Mouse (Mus musculus) stomach, embryonic 16.5 days (tissue): ENCODE measurements at regions not wholly inside any gene's neighbourhood (a gene's known extent, or its start where the extent isn't known, plus 50 kb on each side); places are given as distances from the start of the nearest gene placed in this dataset.

Experiments used
- ATAC-seq: fragments of 200-750 bp; cut with Nextera tagmentation; 2 replicates; pipeline ENCODE4 v1.8.0; 2017; ENCODE audit warnings: moderate number of reproducible peaks, moderate TSS enrichment; ENCODE audit not compliant: insufficient read depth, low FRiP score
- H3K27ac ChIP-seq: fragments of 300-500 bp; sonication (generic); 2 replicates; pipeline ENCODE4 v1.5.1; 2014; ENCODE audit warnings: low read length
- H3K27me3 ChIP-seq: fragments of 300-500 bp; sonication (generic); 2 replicates; pipeline ENCODE4 v1.6.1; 2014; ENCODE audit warnings: low read length, control low read depth, mixed read lengths; ENCODE audit not compliant: control insufficient read depth, insufficient read depth
- H3K36me3 ChIP-seq: fragments of 300-500 bp; sonication (generic); 2 replicates; pipeline ENCODE4 v1.6.1; 2014; ENCODE audit warnings: low read length; ENCODE audit not compliant: control insufficient read depth, insufficient read depth
- H3K4me1 ChIP-seq: fragments of 300-500 bp; sonication (generic); 2 replicates; pipeline ENCODE4 v1.6.1; 2014; ENCODE audit warnings: low read length, control low read depth, mixed read lengths; ENCODE audit not compliant: control insufficient read depth, insufficient read depth
- H3K4me2 ChIP-seq: fragments of 300-500 bp; sonication (generic); 2 replicates; pipeline ENCODE4 v1.6.1; 2014; ENCODE audit warnings: low read depth, low read length, mixed read lengths
- H3K4me3 ChIP-seq: fragments of 300-500 bp; sonication (generic); replicated peaks from 2 replicates; pipeline ENCODE4 v1.5.1; 2014; ENCODE audit warnings: mild to moderate bottlenecking, low read length
- H3K9ac ChIP-seq: fragments of 300-500 bp; sonication (generic); 2 replicates; pipeline ENCODE4 v1.6.1; 2014; ENCODE audit warnings: low read length
- H3K9me3 ChIP-seq: fragments of 300-500 bp; sonication (generic); replicated peaks from 2 replicates; pipeline ENCODE4 v1.6.1; 2016; ENCODE audit warnings: low read length, control low read depth; ENCODE audit not compliant: control insufficient read depth
- WGBS: fragments of 180-500 bp; shearing (Covaris S2); extraction: QIAGEN DNeasy Blood & Tissue Kit; methylation state at CpG from one replicate; pipeline ENCODE4 v1.1.7; 2014; 5-methylcytosine and 5-hydroxymethylcytosine counted together

GRCm38 (mm10) chr14:100630197-100630596 lies 345.7 kb upstream of the Klf12 start:
- Histone ChIP-seq H3K9ac (no peak overlapping the region), H3K27ac (no peak overlapping the region), H3K9me3 (no peaks in the 10 kb centered on the region), H3K36me3 (no peaks in the 10 kb centered on the region), H3K4me3 (no peak overlapping the region), H3K27me3 (no peaks in the 10 kb centered on the region), H3K4me2 (no peak overlapping the region), H3K4me1 (no peaks in the 10 kb centered on the region)
- 60% methylated on average over 6 of the region's 6 CpGs for WGBS
- no peak for ATAC-seq

DNA sequence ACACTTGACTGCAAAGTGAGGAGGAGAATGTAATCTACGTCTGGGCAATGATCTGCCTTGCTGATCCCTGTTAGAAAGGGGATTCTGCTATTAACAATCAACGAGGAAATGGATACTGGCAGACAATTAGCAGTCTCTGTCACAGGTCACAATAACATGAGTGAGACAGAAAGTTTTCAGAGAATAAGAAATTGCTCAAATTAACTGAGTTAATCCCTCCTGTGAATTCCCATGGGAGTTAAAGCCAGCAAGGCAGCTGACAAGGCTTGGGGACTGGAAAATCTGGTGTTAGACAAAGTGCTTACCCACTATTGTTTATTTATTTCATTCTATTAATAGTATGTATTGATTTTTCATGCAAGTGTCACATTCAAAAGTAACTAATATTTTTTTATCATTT lies 343.0 kb upstream of the Klf12 start:
- Histone ChIP-seq H3K27me3 (no peaks in the 10 kb centered on the region), H3K9me3 (no peaks in the 10 kb centered on the region), H3K4me1 (no peaks in the 10 kb centered on the region), H3K4me3 (no peak overlapping the region), H3K27ac (no peak overlapping the region), H3K4me2 (no peak overlapping the region), H3K9ac (no peak overlapping the region), H3K36me3 (no peaks in the 10 kb centered on the region)
- 55% methylated on average over 2 of the region's 2 CpGs for WGBS
- no peak for ATAC-seq

GRCm38 (mm10) chr14:100619656-100620030 lies 335.2 kb upstream of the Klf12 start:
- ATAC-seq: no peak
- Histone ChIP-seq H3K27ac (no peak overlapping the region), H3K9ac (no peak overlapping the region), H3K36me3 (no peaks in the 10 kb centered on the region), H3K4me1 (no peaks in the 10 kb centered on the region), H3K9me3 (no peaks in the 10 kb centered on the region), H3K4me2 (no peak overlapping the region), H3K27me3 (no peaks in the 10 kb centered on the region), H3K4me3 (no peak overlapping the region)
- 83% methylated on average over 1 of the region's 1 CpGs for WGBS

DNA sequence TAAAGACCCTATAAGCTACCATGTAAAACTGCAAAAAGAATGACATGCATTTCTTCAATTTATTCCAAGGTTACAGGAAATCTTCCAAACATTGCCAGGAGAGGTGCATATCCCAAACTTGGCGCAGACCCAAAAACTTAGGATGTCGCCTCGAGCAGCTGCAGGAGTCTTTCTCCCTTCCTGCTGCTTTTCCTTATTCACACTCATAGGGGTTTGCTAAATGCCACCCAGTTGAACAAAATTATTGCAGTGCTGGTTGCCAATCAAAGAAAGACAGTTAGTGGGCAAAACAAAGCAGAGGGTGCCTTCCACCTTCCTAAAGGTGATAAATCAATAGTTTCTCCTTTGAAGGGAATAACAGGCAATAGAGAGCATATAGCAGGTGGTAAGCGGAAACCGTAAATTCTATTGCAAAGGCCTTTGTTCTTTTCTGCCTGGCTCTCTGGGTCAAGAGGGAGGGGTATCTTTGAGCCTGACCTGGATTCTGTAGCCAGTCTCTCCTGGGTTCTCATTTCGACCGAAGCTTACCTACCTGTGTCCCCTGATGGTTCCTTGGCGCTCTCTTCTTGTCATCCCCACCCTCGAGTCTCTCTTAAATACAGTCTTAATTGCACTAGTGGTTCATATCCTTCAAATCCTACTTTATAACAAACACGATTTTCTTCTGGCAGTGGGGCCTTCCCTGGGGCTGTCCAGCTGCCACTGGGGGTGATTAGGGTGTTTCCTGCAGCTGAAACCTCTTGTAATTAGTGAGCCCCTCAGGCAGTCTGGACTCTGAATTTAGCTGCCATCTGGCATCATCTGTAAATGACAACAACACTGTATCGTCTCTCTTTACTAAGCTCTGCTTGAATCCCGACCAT lies 334.5 kb upstream of the Klf12 start:
- H3K9ac ChIP-seq: no peak overlapping the region
- 59% methylated on average over 12 of the region's 12 CpGs for WGBS
- no peaks in the 10 kb centered on the region for H3K27me3 ChIP-seq
- H3K9me3 ChIP-seq: no peaks in the 10 kb centered on the region
- no peaks in the 10 kb centered on the region for H3K4me1 ChIP-seq
- H3K4me3 ChIP-seq: no peak overlapping the region
- no peak overlapping the region for H3K4me2 ChIP-seq
- no peaks in the 10 kb centered on the region for H3K36me3 ChIP-seq
- no peak for ATAC-seq
- H3K27ac ChIP-seq: no peak overlapping the region

DNA sequence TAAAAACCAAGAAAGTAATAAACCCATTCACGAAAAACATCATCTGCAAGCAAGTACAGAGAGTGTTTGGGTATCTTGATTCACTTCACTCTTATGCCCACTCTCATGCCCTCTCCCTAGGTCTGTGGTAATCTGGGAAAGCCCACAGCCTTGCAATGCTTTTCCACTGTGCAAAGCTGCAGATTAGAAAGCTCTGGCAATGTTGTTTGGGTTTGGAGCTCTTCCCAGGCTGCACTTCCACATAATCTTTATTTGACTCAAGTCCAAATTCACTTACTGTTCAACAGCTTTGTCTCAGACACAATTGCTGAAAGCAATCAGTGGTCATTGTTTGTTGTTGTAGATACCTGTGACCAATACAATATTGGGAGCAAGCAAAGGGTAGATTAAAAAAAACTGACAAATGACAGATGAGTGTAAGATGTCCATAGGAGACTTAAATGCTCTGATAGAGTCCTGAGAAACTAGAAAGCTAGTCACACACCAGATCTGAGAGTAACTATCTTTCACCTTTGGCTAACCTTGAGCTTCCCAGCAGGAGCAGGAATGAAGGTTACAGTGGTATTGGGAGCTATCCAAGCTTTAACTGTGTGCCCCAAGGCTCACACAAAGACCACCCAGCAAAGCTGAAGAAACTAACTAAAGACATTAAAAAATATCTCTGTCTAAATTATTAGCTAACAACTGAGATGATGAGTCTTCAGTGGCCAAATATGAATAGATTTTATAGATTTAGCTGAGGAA lies 325.7 kb upstream of the Klf12 start:
- H3K4me2 ChIP-seq: no peak overlapping the region
- H3K4me1 ChIP-seq: peaks cover 2% of the 10 kb centered on the region; the same call in 1 of the 2 replicates
- no peak overlapping the region for H3K9ac ChIP-seq
- H3K27me3 ChIP-seq: no peaks in the 10 kb centered on the region
- ATAC-seq: no peak
- H3K4me3 ChIP-seq: no peak overlapping the region
- no peaks in the 10 kb centered on the region for H3K36me3 ChIP-seq
- 84% methylated on average over 1 of the region's 1 CpGs for WGBS
- H3K9me3 ChIP-seq: no peaks in the 10 kb centered on the region
- H3K27ac ChIP-seq: no peak overlapping the region

GRCm38 (mm10) chr14:100607109-100607508 lies 322.6 kb upstream of the Klf12 start:
- H3K9ac ChIP-seq: no peak overlapping the region
- H3K9me3 ChIP-seq: no peaks in the 10 kb centered on the region
- ATAC-seq: no peak
- no peaks in the 10 kb centered on the region for H3K36me3 ChIP-seq
- 74% methylated on average over 4 of the region's 4 CpGs for WGBS
- H3K4me3 ChIP-seq: no peak overlapping the region
- no peak overlapping the region for H3K4me2 ChIP-seq
- H3K4me1 ChIP-seq: peaks cover 2% of the 10 kb centered on the region; the same call in 1 of the 2 replicates
- H3K27me3 ChIP-seq: no peaks in the 10 kb centered on the region
- H3K27ac ChIP-seq: no peak overlapping the region

DNA sequence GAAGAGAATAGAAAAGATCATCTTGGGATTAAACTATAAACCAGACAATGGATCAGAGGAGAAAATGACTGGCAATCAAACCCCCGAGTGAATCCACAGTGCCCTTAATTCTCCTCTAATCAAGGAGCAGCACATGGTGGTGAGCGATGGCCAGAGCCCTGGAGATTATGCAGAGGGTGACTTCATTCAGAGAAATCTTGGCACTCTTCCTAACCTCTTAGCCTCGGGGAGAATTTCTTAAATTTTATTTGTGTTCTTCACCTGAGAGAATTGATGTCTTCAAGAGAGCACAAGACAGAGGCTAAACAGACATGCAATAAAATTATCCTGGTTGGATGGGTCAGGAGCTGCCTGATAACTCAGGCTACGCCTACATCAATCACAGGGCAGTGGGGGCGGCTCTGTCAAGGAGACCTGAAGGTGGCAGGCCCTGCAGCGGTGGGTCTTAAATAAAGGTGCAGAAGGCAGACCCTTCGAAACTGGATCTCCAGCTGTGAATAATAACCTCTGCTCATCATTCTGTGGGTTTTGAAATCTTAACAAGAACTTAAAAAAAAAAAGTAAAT lies 316.5 kb upstream of the Klf12 start:
- H3K9me3 ChIP-seq: no peaks in the 10 kb centered on the region
- H3K4me2 ChIP-seq: no peak overlapping the region
- no peaks in the 10 kb centered on the region for H3K36me3 ChIP-seq
- no peaks in the 10 kb centered on the region for H3K4me1 ChIP-seq
- no peak overlapping the region for H3K27ac ChIP-seq
- no peak for ATAC-seq
- WGBS: 46% methylated on average over 7 of the region's 7 CpGs
- H3K9ac ChIP-seq: no peak overlapping the region
- H3K4me3 ChIP-seq: no peak overlapping the region
- H3K27me3 ChIP-seq: no peaks in the 10 kb centered on the region

DNA sequence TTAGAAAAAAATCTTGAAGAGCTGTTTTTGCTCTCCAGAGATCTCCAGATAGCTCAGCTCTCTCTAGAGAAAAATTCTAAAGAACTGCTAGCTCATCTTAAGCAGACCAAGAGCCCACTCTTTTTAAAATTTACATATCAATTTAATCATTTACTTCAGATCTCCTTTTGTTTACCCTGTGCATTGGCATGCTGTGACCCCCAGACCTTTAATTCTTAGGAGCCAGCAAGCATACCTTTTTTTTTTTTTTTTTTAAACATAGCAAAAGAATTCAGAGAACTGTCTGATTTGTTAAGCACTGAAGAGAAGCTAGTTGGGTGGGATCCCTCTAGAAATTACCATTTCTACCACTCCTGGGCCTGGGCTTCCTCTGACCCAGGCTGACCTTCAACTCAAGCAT lies 285.5 kb upstream of the Klf12 start:
- no peaks in the 10 kb centered on the region for H3K4me1 ChIP-seq
- no peak overlapping the region for H3K9ac ChIP-seq
- no peak overlapping the region for H3K27ac ChIP-seq
- H3K27me3 ChIP-seq: no peaks in the 10 kb centered on the region
- H3K4me3 ChIP-seq: no peak overlapping the region
- H3K4me2 ChIP-seq: no peak overlapping the region
- no peaks in the 10 kb centered on the region for H3K9me3 ChIP-seq
- no peaks in the 10 kb centered on the region for H3K36me3 ChIP-seq
- no peak for ATAC-seq

DNA sequence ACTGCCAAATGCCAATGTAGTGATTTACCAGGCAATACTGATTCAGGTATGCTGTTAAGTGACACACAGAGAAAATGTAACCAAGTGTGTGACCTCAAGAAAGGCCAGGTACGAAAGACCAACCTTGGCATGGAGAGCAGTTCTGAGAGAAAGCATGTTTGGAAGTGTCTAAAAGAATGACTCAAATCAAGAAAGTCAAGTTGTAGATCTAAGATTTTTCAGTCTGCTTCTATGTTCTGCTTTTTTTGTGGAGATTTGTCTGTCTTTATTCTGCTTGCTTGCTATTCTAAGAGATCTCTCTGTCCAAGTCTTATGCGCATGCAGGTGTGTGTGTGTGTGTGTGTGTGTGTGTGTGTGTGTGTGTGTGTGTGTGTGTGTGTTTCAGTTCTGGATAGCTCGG lies 277.4 kb upstream of the Klf12 start:
- H3K27ac ChIP-seq: no peak overlapping the region
- H3K36me3 ChIP-seq: no peaks in the 10 kb centered on the region
- peaks cover 5% of the 10 kb centered on the region; the same call in 1 of the 2 replicates for H3K4me1 ChIP-seq
- H3K4me2 ChIP-seq: no peak overlapping the region
- 90% methylated on average over 3 of the region's 3 CpGs for WGBS
- H3K9me3 ChIP-seq: no peaks in the 10 kb centered on the region
- no peak overlapping the region for H3K4me3 ChIP-seq
- H3K27me3 ChIP-seq: no peaks in the 10 kb centered on the region
- no peak overlapping the region for H3K9ac ChIP-seq
- no peak for ATAC-seq
